Mouse (Mus musculus): ENCODE measurements around the gene Cdh10. TPM values are rescaled to one million over a fixed set of nuclear protein-coding genes. Genes with fewer than 3 reads are reported as not detected.

Cdh10 gene
- total and polyA plus RNA-seq, 2 experiments from 2014 or later, result 0.27 to 0.53 TPM

DNA sequence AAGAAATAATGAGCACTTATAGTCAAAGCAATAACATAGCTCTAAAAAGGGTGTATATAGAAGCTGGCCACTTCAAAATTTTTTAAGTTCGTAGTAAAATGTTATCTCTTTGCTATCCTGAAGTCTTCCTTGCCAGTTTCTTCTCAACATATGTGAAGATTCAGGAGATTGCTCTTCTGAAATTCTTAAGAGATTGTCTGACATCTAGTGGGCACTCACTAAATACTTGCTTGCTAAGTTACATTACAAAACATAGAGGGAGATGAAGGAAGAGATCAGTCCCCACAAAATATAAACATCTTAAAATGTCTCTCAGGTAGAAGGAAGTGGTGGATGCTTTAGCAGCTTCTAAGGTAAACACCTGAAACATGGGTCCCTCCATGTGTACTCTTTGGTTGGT lies 221.3 kb downstream of the Cdh10 start:
- ATAC-seq (ENCODE audit: insufficient read depth, low read depth) (no peak), DNase-seq (ENCODE audit: low spot score) (no peak)
- Histone ChIP-seq H3K9me3 (replicated peaks; ENCODE audit: control insufficient read depth, low read length) (no peaks in the 10 kb centered on the region), H3K27ac (ENCODE audit: low read depth) (no peak overlapping the region), H3K4me3 (ENCODE audit: low read depth, low read length) (no peak overlapping the region), H3K4me1 (ENCODE audit: control insufficient read depth, insufficient read depth) (no peaks in the 10 kb centered on the region), H3K27me3 (ENCODE audit: control insufficient read depth, insufficient read depth, low read length) (no peaks in the 10 kb centered on the region), H3K4me2 (ENCODE audit: low read depth, low read length) (no peak overlapping the region), H3K9ac (replicated peaks; ENCODE audit: low read depth, low read length) (no peak overlapping the region), H3K36me3 (replicated peaks; ENCODE audit: control insufficient read depth, insufficient read depth, low read length) (no peaks in the 10 kb centered on the region)
- 35% methylated on average over 1 of the region's 1 CpGs for WGBS
- TF ChIP-seq EP300 (IDR thresholded peaks at IDR 0.05; ENCODE audit: low read depth), result no peak
